Mouse (Mus musculus): ENCODE results near the gene Alkbh4.

DNA sequence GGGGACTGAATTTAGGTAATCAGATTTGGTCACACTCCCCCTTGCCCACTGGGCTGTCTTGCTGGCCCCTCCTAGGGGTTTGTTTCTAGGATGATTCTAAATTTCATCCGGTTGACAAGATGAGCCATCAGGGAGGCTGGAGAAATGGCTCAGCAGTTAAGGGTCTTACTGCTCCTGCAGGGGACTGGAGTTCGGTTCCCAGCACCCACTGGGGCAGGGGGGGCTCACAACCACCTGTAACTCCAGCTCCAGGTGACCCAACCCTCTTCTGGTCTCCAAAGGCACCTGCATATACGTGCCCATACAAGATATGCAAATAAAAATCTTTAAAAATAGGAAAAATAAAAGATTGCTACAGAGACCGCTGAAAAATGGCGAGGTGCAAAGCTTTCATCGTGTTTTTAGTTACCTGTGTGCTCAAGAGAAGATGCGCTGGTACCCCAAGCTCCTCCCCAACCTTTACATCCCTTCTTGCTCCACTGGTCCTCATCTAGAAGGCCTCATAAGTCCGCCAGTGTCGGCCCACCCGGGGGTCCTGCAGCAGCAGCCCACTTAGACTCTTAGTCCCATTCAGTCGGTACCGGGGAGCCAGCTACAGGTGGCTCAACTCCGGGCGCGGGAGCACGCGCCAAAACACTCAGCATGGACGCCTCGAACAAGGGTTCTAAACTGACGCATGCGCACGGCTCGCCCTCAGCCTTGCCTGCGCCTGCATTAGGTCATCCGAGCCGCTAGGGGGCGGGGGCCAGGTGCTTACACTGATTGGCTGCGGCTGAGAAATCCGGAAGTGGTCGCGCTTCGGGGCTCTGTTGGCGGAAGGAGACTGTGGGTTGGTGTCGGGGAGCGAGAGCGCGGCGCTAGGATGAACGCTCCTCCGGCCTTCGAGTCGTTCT, 19.8 kb upstream of the Alkbh4 start, which contains the start of gene Polr2j:
- TF ChIP-seq CTCF (IDR thresholded peaks at IDR 0.05; ENCODE audit: low read depth, low read length) (peak; percentile 60; the same call in 1 of the 2 replicates), POLR2A (IDR thresholded peaks at IDR 0.05; ENCODE audit: borderline replicate concordance, low read depth, low read length) (peak; percentile 7; the same call in 1 of the 2 replicates)
